Mouse (Mus musculus): ENCODE results near the gene Arhgef15. TPM values are rescaled to one million over a fixed set of nuclear protein-coding genes. Genes with fewer than 3 reads are reported as not detected.
"Not testable (repeated sequence)": the region's sequence is repeated elsewhere in the genome, so short reads cannot be mapped to it uniquely, and the experiment has no call there.

Arhgef15 gene
- total RNA-seq, 2 experiments from 2014 or later: 32.1 to 36.8 TPM

DNA sequence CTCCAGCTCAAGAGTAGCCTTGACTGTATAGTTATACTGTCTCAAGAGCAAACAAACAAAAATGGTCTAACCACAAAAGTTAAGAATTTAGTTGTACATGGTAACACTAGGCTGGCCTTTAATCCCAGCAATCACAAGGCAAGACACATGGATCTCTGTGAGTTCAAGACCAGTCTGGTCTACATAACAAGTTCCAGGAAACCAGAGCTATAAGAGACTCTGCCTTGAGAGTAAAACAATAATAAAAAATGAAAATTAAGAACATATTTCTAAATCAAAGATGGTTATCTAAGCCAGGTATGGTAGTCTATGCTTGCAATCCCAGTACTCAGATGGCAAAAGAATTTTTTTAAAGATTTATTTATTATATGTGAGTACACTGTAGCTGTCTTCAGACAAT lies 7.8 kb upstream of the Arhgef15 start:
- no peak for DNase-seq

DNA sequence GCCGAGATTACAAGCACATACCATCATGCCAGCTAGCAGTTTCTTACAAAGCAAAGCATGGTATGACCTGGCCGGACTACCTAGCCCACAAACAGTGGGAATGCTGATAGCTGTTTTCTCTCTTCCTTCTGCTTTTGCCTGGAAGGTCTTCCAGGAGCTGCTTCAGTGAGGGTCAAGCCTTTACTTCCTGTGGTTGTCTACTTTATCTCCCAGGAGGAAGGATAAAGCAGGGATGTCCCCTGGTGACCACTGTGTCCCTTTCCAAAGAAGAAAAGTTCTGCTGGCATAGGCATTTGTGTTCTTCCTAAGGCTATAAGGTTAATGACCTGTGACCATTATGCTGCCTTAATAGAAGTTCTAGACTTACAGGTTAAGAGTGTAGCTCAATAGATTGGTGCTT lies 6.1 kb upstream of the Arhgef15 start:
- no peak for DNase-seq

DNA sequence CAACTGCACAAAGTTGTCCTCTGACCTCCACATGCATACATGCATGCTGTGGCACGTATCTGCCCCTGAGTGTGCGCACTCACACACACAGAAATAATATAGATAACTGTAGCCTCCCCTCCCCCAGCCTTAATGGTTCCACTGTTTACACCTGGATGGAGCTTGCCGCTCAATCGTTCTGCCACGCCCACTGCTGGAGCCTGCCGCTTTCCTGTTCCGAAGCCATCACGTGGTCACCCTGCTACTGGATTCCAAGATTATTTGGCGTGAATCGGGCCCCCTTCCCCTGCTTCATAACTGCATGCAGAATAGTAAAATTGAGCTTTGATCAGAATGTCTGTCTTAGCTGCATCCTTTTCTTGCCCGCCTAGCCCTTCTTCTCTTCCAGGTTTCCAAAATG lies 4.9 kb upstream of the Arhgef15 start:
- not testable (repeated sequence) for DNase-seq

DNA sequence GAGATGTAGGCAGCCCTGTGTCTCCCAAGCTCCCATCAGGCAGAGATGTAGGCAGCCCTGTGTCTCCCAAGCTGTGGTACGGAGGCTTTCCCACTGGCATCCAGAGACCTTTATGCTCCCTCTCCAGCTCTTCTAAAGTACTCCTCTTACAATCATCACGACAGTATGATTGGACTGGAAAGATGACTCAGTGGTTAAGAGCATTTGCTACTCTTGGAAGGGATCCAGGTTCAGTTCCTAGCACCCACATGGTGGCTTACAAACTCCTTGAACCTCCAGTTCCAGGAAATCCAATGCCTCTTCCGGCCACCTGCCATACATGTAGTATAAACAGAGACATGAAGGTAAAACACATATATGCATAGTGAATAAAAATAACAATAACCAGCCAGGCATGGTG lies 4.3 kb upstream of the Arhgef15 start:
- DNase-seq: no peak

DNA sequence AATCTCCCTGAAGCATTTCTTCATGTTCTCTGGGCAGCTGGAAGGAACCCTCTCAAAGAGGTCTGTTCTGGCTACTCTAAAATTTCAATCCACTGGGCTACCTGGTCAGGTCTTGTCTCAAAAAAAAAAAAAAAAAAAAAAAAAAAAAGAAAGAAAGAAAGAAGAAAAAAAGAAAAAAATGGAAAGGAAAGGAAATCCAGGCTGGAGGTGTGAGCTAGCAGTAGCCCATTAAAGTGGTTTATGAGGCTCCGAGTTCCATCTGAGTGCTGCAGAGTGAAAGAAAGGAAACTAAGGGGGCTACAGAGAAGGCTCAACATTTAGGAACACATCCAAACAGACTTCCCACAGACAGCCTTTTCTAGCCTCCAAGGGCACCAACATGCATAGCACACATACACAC lies 691 bp upstream of the Arhgef15 start:
- DNase-seq: no peak

DNA sequence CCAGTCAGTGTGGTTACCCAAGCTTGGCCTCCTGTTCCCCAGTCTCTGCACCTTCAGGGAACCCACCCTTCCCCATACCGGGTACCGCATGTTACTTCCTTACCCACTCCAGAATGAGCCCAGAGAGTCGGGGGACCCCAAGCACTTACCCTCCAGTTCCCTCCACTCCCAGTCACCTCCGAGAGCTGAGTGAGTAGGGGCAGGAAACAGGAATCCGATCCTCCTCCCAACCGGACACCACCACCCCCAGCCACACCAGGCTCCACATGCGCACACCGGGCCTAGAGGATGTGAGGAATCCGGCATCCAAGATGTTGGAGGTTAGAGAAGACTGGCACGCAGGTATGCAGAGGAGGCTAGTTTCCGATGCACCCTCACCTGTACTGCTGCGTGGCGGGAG lies 583 bp downstream of the Arhgef15 start:
- DNase-seq: peak; percentile 50

DNA sequence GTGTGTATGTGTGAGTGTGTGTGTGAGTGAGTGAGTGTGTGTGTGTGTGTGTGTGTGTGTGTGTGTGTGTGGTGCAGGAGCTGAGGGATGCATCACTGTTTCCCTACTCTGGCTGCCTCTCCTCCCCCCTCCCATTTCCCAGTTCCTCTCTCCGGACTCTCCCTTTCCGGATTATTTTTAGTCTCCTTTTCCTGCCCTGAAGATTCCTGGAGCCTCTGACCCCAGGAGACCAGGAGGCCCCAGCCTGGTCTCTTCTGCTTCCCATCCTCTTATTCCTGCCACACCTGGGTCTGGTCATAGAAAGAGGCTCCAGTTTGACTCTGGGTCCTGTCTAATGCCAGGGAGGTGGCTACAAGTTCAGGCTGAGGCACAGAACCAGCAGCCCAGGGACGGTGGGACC lies 1.2 kb downstream of the Arhgef15 start:
- peak; percentile 46 for DNase-seq

DNA sequence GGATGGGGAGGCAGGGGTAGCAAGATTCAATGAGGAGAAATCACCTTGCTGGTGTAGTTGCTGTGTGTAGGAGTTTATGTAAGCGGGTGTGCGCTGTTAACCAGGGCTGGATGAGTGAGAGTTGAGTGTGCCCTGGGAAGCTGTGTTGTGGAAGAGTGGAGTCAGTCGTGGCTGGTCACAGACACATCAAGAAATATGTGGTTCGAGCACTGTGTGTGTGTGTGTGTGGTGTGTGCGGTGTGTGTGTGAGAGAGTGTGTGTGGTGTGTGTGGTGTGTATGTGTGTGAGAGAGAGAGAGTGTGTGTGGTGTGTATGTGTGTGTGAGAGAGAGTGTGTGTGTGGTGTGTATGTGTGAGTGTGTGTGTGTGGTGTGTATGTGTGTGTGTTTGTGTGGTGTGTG lies 1.8 kb downstream of the Arhgef15 start:
- no peak for DNase-seq

DNA sequence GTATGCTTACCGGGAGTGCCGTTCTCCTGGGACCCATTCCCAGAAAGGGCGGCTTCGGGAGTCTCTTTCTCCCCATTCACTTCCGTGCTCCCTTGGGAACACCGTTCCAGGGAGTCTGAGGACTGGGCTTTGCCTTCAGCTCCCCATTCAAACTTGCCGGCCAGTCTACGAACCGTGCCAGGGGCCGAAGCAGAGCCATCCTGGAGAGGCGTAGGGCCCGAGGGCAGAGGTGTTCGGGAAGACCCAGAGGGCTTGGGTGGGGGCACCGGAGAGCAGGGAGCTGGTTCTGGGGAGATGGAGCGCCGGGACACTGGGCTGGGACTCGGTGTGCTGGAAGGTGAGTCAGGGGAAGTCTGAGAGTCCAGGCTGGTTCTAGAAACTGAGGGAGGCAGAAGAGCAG lies 2.9 kb downstream of the Arhgef15 start:
- DNase-seq: no peak

DNA sequence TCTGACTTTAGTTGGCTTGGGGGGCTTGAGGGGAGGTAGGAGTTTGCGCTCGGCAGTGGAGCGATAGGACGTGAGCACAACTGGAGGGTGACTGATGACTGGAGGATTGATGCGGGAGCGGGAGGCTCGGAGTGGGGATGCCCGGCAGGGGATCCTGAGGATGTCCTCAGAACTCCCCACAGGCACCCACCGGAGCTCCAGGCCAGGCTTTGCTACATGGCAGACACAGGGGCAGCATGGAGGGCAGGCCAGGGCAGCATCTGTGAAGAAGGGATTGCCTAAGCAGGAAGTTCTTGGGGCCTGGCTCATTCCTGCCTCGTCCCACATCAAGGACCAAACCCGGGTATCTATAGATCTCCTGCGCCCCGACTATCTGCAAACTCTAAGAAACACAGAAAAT lies 3.4 kb downstream of the Arhgef15 start:
- DNase-seq: no peak

DNA sequence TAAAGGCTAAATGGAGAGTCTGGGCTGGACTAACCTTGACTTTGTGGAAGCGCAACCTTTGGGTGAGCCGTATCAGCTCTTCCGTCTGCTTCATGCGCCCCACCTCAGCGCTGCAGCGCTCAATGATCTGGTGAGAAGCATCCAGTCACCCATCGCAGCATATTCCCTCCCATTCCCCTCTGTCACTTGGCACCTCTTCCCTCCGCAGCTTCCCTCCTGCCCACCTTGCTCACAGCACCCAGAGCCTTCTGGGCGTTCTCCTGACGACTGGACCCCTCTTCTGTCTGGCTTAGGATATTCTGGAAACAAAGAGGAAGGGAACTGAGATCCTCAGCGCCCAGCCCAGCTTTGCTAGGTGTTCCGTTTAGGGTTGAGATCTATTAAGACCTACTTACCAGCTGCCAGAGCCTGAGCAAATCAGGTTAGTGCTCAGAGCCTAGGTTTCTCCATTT lies 9.7 kb downstream of the Arhgef15 start:
- DNase-seq: no peak

DNA sequence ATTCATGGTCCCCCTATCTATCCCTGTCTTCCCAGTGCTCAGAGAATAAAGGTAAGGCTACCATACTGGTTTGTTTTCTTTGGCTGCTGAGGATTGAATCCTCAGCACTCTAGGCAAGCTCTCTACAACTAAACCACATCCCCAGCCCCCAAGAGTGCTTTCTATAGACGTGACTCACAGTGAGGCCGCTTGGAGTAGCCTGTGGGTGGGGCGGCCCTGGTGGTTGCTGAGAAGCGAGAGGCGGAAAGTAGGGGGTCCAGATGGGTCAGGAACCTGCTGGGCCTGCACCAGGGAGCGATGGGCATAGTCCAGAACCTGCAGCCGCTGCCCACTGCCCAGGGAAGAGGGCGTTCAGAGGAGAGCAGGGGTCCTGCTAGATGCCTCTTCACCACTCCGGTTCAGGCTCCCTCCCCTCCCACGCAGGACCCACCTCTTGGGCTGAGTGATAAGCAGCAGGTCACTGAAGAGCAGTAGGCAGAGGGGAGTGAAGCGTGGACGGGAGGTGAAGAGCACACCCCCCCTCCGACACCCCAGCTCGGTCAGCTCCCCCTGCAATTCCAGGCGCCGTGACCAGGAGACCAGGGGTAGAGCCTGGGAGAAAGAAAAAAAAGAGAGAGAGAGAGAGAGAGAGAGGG lies 10.4 kb downstream of the Arhgef15 start:
- no peak for DNase-seq

DNA sequence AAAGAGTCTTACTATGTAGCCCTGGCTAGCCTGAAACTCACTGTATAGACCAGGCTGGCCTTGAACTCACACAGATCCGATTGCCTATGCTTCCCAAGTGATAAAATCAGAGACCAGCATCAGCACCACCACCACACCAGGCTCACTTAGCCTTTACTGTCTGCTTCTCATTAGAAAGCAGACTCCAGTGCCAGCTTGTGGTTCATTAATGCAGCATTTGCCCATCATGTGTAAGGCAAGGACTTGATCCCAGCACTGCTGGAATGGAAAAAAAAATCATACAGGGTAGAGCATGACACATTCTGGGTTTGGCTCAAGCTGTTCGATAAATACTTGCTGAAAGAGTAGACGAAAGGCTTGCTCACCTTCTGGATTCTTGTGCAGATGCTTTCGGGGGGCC lies 11.3 kb downstream of the Arhgef15 start:
- DNase-seq: no peak

DNA sequence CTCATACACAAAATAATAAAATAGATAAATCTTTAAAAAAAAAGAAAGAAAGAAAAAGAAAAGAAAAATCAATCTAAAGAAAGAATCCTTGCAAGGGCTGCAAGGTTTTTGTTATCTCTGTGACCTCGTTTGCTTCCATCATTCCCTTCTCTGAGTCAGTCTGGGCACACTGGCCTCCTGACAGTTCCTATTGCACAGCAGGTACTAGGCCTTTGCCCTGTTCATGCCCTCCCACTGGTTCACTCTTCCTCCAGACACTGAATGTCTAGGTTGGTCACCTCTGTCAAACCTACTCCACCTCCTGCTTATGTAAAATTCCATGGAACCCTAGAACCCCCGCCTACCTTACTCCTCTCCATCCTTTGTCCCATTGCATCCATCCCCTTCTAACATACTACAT lies 12.0 kb downstream of the Arhgef15 start:
- DNase-seq: no peak

DNA sequence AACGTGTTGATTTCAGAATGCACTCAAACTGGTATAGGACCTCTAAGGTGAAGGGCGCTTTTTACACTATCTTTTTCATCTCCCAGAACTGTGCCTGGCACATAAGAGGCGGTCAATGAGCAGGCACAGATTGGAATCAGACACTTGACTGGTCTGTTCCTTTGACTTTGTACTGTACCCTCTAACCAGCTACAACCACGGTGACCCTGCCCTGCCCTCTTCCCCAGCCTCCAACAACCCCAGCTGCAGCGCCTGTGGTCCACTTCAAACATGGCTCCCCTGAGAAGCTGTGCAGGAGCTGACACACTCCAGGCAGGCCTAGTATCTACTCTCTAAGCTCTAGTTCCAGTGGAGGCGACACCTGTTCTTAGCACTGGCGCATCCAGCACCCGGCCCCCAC lies 14.5 kb downstream of the Arhgef15 start:
- DNase-seq: no peak

DNA sequence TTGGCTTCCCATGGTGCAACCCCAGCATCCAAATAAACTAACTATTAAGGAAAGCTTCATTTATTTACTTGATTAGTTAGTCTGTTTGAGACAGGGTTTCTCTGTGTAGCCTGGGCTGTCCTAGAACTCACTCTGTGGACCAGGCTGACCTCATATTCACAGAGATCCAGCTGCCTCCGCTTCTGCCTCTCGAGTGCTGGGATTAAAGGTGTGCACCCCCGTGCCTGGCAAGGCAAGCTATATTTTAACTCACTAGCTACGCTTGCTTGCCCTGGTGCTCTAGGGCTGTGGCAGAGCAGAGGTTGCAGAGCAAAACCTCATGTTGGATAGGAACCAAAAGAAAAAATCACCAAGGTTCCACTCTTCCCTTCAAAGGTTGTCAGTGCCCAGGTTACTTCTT lies 16.8 kb downstream of the Arhgef15 start:
- DNase-seq: no peak

DNA sequence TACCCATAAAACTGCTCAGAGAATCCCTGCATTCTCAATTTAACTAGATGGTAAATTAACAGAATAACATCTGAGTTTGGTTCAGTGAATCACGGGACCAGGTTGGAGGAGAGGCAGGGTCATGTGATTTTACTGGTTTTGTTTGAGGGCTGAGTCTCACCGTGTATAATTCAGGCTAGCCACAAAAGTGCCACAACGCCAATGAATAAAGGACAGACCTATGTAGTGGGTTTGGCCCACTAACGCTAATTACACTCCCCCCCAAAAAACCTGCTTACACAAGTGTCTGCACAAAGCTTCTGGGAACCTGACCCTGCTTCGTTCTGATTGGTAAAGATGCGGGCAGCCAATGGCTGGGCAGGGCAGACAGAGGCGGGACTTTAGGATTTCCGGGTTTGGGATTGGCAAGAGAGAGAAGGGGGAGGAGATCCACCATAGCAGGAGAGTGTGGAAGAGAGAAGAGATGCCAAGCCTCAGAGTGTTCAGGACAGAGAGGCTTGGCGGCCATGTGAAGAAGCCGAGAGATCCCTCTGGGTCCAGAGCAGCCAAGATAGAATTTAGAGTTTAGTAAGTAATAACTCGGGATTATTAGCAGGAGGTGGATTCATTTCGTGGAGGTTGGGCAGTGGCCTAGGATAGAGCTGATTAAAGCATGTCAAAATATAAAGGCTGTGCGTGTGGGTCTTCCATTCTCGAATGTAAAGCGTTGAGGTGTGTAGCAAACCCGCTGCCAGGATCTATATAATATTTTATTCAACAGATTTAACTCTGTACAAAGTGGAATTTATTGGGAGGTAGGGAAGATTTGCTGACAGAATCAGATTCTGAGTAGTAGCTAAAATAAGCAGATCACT lies 17.6 kb downstream of the Arhgef15 start:
- DNase-seq: peak; percentile 89

DNA sequence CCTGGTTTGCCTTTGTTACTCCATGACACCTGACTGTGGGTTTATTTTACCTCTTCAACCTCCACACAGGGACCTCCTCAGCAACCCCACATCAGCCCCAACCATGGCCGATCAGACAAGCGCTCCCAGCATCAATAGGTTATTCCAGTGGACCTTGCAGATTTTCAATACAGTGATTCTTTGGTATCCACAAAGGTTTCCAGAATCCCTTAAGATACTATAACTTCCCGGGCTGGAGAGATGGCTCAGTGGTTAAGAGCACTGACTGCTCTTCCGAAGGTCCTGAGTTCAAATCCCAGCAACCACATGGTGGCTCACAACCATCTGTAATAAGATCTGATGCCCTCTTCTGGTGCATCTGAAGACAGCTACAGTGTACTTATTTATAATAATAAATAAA lies 20.3 kb downstream of the Arhgef15 start:
- DNase-seq: not testable (repeated sequence)

DNA sequence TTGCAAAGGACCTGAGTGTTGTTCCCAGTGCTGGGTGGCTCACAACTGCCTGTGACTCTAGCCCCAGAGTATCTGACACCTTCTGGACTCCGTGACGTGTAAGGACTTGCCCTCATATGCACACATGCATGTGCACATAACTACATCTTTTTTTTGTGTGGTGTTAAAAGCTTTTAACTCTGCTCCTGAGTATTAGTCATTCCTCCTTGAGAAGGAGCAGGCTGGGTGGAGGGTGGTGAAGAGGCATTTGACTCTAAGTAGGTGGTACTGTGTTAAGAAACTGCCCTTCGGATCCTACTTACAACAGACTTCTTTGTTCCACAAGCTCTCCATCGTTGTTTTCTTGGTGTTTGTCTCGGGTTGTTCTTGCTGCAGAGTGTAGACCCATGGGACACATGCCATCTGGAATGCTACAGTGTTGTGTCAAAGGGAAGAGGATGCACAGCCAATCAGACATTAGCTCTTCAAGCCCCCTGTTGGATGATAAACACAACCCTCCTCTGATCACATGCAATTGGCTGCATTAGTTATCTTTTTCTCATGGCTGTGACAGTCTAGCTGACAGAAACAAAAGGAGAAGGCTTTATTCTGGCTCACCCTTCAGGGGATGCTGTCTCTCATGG lies 23.3 kb downstream of the Arhgef15 start:
- no peak for DNase-seq

DNA sequence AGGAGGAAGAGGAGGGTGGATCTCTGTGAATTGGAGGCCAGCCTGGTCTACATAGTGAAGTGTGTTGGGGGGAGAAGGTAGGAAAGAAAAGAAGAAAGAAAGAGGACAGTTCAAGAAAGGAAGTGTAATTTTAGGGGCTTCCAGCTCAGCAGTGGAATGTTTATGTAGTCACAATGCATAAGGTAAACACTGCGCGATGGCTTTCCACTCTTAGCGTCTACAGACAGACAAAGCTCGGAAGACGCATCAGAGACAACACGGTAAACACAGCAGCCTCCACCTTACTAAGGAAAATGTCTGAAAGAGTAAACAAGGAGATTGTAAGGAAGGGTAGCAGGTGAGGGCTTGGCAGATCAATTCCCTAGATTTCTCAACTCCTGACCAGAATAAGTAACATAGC lies 27.3 kb downstream of the Arhgef15 start:
- no peak for DNase-seq

DNA sequence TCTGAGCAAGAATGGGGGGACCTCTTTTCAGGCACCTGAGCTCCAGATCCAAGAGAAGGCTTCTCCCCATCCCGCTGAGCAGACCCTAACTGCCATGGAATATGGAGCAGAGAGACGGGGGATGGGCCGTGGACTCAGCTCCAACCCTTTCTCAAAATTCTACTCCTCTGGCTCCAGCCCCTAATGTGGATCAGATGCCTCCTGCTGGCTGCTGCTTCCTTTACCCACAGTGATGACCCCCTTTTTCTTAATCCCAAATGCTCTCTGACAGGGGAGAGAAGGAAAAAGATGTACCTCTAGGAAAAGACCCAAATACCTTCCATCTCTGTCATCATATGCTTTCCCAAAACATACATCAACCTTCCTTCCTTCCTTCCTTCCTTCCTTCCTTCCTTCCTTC lies 30.3 kb downstream of the Arhgef15 start, which contains the start of gene Odf4:
Gene Odf4, minus strand, starts transcription at position 101 of the 400 bp plus-strand sequence.
- no peak for DNase-seq

DNA sequence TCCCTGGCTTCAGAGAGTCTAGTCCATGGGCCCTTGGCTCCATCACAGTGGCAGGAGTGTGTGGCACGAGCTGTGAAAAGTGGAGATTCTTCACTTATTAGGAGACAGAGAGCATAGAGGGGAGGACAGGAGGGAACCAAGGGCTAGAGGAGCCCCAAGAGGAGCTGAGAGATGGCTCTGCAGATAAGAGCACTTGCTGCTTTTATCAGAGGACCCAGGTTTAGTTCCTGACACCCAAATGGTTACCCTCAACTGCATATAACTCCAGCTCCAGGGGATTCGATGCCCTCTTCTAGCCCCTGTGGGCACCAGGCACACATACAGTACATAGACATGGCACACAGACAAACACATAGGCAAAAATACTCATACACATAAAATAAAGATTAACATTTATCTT lies 32.5 kb downstream of the Arhgef15 start:
- DNase-seq: no peak

DNA sequence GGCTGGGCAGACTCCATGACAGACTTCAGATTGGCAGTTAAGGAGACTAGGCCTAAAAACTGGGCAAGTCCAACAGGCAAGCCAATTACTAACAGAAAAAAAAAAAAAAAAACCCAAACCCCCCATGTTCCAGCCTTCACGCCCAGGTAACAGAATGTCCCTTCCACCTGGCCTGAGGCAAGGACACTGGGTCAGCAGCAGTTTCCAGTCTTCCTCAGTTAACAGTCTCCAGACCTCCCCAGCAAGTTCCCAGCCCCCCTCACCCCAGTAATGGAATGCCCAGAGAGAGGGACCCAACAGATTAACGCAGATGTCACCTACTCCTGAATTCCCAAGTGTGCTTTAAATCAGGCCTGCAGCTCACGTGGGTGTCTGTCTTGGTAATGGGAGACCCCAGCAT lies 34.1 kb downstream of the Arhgef15 start:
- DNase-seq: no peak

DNA sequence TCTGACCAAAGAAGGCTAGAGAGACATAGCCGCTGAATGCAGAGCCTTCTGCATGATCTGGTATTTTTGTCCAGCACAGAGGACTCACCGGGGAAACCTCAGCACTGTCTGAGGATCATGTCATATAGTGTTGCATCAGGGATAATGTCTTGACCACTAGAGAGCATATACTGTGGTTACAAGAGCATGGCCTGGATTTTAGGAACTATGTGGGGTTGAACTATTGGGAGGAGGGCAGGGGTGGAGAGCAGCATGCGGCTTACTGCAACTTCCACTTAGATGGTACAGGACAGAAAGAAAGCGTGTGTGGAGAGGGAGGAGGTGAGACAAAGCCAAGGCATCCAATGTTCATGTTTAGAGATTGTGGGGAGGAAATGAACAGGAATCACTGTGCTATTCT lies 42.7 kb downstream of the Arhgef15 start:
- no peak for DNase-seq
